Mouse (Mus musculus) hindbrain, embryonic 14.5 days (tissue): Measurements from ENCODE around the gene Olfr1223. TPM values are rescaled to one million over a fixed set of nuclear protein-coding genes. Genes with fewer than 3 reads are reported as not detected.

Source experiments
- ATAC-seq: fragments of 200-750 bp; cut with Nextera tagmentation; 2 replicates; pipeline ENCODE4 v1.8.0; 2017; ENCODE audit warnings: moderate number of reproducible peaks, mild to moderate bottlenecking, moderate TSS enrichment, moderate library complexity; ENCODE audit not compliant: low FRiP score
- DNase-seq: peaks from one replicate; pipeline ENCODE4 v3.0.0-alpha.2; 2015; ENCODE audit warnings: low spot score
- H3K27ac ChIP-seq: fragments of 300-500 bp; sonication (generic); 2 replicates; pipeline ENCODE4 v1.5.1; 2014; ENCODE audit warnings: mild to moderate bottlenecking, moderate library complexity
- H3K27me3 ChIP-seq: fragments of 300-500 bp; sonication (generic); 2 replicates; pipeline ENCODE4 v1.6.1; 2014; ENCODE audit warnings: mild to moderate bottlenecking, low read length, mixed read lengths; ENCODE audit not compliant: control insufficient read depth, insufficient read depth
- H3K36me3 ChIP-seq: fragments of 300-500 bp; sonication (generic); replicated peaks from 2 replicates; pipeline ENCODE4 v1.6.1; 2014; ENCODE audit not compliant: control insufficient read depth, insufficient read depth
- H3K4me1 ChIP-seq: fragments of 300-500 bp; sonication (generic); replicated peaks from 2 replicates; pipeline ENCODE4 v1.6.1; 2014; ENCODE audit warnings: antibody characterized with exemption, low read length, mixed read lengths; ENCODE audit not compliant: control insufficient read depth, insufficient read depth
- H3K4me2 ChIP-seq: fragments of 300-500 bp; sonication (generic); replicated peaks from 2 replicates; pipeline ENCODE4 v1.6.1; 2014; ENCODE audit warnings: mild to moderate bottlenecking, moderate library complexity
- H3K4me3 ChIP-seq: fragments of 300-500 bp; sonication (generic); replicated peaks from 2 replicates; pipeline ENCODE4 v1.5.1; 2014; ENCODE audit warnings: mild to moderate bottlenecking, low read length
- H3K9ac ChIP-seq: fragments of 300-500 bp; sonication (generic); 2 replicates; pipeline ENCODE4 v1.6.1; 2014
- H3K9me3 ChIP-seq: fragments of 300-500 bp; sonication (generic); 2 replicates; pipeline ENCODE4 v1.6.1; 2016; ENCODE audit warnings: low read length; ENCODE audit not compliant: control insufficient read depth
- WGBS: fragments of 180-500 bp; shearing (Covaris S2); extraction: QIAGEN DNeasy Blood & Tissue Kit; methylation state at CpG from one replicate; pipeline ENCODE4 v1.1.7; 2014; 5-methylcytosine and 5-hydroxymethylcytosine counted together
- polyA plus RNA-seq: library from polyadenylated mRNA; unstranded; fragments of >200 nt; fragmentation: Nextera tagmentation; extraction: Ambion mirVana; gene quantifications from 2 replicates; pipeline ENCODE4 v1.2.1, GENCODE M21; 2014

Gene Olfr1223
- polyA plus RNA-seq, 1 experiment from 2014 or later = not detected

GRCm38 (mm10) chr2:89105651-89106050 is 45.7 kb downstream of the Olfr1223 start:
- no peaks in the 10 kb centered on the region for H3K36me3 ChIP-seq
- no peaks in the 10 kb centered on the region for H3K4me1 ChIP-seq
- DNase-seq = no peak
- no peak for ATAC-seq
- H3K27me3 ChIP-seq = no peaks in the 10 kb centered on the region
- no peak overlapping the region for H3K9ac ChIP-seq
- H3K4me3 ChIP-seq = no peak overlapping the region
- H3K4me2 ChIP-seq = no peak overlapping the region
- no peaks in the 10 kb centered on the region for H3K9me3 ChIP-seq
- no peak overlapping the region for H3K27ac ChIP-seq

GRCm38 (mm10) chr2:89093848-89094247 is 57.5 kb downstream of the Olfr1223 start:
- WGBS = 100% methylated on average over 1 of the region's 1 CpGs
- no peak overlapping the region for H3K4me3 ChIP-seq
- no peak for DNase-seq
- no peaks in the 10 kb centered on the region for H3K27me3 ChIP-seq
- ATAC-seq = no peak
- no peak overlapping the region for H3K27ac ChIP-seq
- H3K9ac ChIP-seq = no peak overlapping the region
- no peaks in the 10 kb centered on the region for H3K9me3 ChIP-seq
- no peaks in the 10 kb centered on the region for H3K36me3 ChIP-seq
- H3K4me1 ChIP-seq = no peaks in the 10 kb centered on the region
- no peak overlapping the region for H3K4me2 ChIP-seq

Other genes starting within 250 kb of the Olfr1223 start
- not detected in 2 replicates for gene Olfr1208, start 249.2 kb downstream of the Olfr1223 start, polyA plus RNA-seq
- not detected in 2 replicates for gene Olfr1209, start 236.4 kb downstream of the Olfr1223 start, polyA plus RNA-seq
- gene Olfr1211, start 213.4 kb downstream of the Olfr1223 start, polyA plus RNA-seq = not detected in 2 replicates
- gene Olfr1212, start 197.6 kb downstream of the Olfr1223 start, polyA plus RNA-seq = not detected in 2 replicates
- 0.10 TPM in 1 of 2 replicates, not detected in the other for gene Gm13762, start 171.3 kb downstream of the Olfr1223 start, polyA plus RNA-seq
- not detected in 2 replicates for gene Olfr1214, start 158.9 kb downstream of the Olfr1223 start, polyA plus RNA-seq
- gene Olfr1215, start 144.6 kb downstream of the Olfr1223 start, polyA plus RNA-seq = not detected in 2 replicates
- gene Olfr1216, start 133.2 kb downstream of the Olfr1223 start, polyA plus RNA-seq = not detected in 2 replicates
- gene Olfr1217, start 119.5 kb downstream of the Olfr1223 start, polyA plus RNA-seq = not detected in 2 replicates
- not detected in 2 replicates for gene Olfr1218, start 90.4 kb downstream of the Olfr1223 start, polyA plus RNA-seq
- gene Olfr1219, start 68.0 kb downstream of the Olfr1223 start, polyA plus RNA-seq = not detected in 2 replicates
- not detected in 2 replicates for gene Olfr1220, start 44.7 kb downstream of the Olfr1223 start, polyA plus RNA-seq
- not detected in 2 replicates for gene Olfr1221, start 34.3 kb downstream of the Olfr1223 start, polyA plus RNA-seq
- gene Olfr1222, start 18.5 kb downstream of the Olfr1223 start, polyA plus RNA-seq = not detected in 2 replicates
- gene Olfr1224-ps1, start 12.5 kb upstream of the Olfr1223 start, polyA plus RNA-seq = not detected in 2 replicates
- not detected in 2 replicates for gene Olfr1225, start 23.1 kb upstream of the Olfr1223 start, polyA plus RNA-seq
- gene Olfr1226, start 48.5 kb upstream of the Olfr1223 start, polyA plus RNA-seq = not detected in 2 replicates
- not detected in 2 replicates for gene Olfr1228, start 102.5 kb upstream of the Olfr1223 start, polyA plus RNA-seq
- not detected in 2 replicates for gene Olfr1229, start 136.5 kb upstream of the Olfr1223 start, polyA plus RNA-seq
- gene Olfr1230, start 145.7 kb upstream of the Olfr1223 start, polyA plus RNA-seq = not detected in 2 replicates
- not detected in 2 replicates for gene Olfr1231, start 155.5 kb upstream of the Olfr1223 start, polyA plus RNA-seq
- not detected in 2 replicates for gene Olfr1232, start 178.1 kb upstream of the Olfr1223 start, polyA plus RNA-seq
- not detected in 2 replicates for gene Olfr1233, start 190.8 kb upstream of the Olfr1223 start, polyA plus RNA-seq
- not detected in 2 replicates for gene Olfr1234, start 213.3 kb upstream of the Olfr1223 start, polyA plus RNA-seq